Mouse (Mus musculus) bone marrow, adult 2 months (tissue): Measurements from ENCODE around the gene Gcm1.

Source experiments
- CTCF ChIP-seq: fragments of 200-500 bp; IDR thresholded peaks from 2 replicates; pipeline ENCODE4 v1.5.1; 2011; ENCODE audit warnings: low read length, control low read depth; ENCODE audit not compliant: control insufficient read depth, insufficient read depth
- POLR2A ChIP-seq: fragments of 200-500 bp; IDR thresholded peaks from 2 replicates; pipeline ENCODE4 v1.6.1; 2011; ENCODE audit warnings: low read depth, mild to moderate bottlenecking, control low read depth, low read length, borderline replicate concordance; ENCODE audit not compliant: control insufficient read depth

GRCm38 (mm10) chr9:78027099-78027498 lies 24.6 kb upstream of the Gcm1 start:
- no peak for TF ChIP-seq CTCF
- no peak for TF ChIP-seq POLR2A
